Mouse (Mus musculus) spleen, adult 12 weeks (tissue): ENCODE data around the gene Banp.

ENCODE experiments used
- DNase-seq: peaks from one replicate; pipeline ENCODE4 v3.0.0; 2022; ENCODE audit warnings: low spot score

Banp gene

GRCm38 (mm10) chr8:121950749-121951655 lies 1.5 kb downstream of the Banp start:
- peak; percentile 54 for DNase-seq

GRCm38 (mm10) chr8:121951656-121952009 lies 2.1 kb downstream of the Banp start:
- DNase-seq = no peak

DNA sequence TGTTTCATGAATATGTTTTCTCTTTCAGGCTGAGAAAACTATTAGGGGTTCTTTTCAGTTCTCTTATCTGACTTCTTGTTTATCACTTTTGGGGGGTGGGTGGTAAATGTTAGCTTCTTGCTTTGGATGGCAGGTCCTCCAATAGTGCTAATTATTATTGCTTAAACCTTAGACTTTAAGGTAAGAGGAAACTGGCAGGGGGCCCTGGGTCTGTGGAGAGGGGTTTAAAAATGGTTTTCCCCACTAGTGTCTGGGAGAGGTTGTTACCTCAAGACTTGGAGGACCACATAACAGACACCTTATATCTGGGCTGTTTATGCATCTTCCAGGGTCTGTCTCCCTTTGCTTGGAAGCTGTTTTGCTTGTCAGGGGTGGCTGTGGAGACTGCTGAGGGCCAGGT lies 2.6 kb downstream of the Banp start:
- no peak for DNase-seq

- DNase-seq = no peak
Measured at GRCm38 (mm10) chr8:121952800-121953199, 3.2 kb downstream of the Banp start.

DNA sequence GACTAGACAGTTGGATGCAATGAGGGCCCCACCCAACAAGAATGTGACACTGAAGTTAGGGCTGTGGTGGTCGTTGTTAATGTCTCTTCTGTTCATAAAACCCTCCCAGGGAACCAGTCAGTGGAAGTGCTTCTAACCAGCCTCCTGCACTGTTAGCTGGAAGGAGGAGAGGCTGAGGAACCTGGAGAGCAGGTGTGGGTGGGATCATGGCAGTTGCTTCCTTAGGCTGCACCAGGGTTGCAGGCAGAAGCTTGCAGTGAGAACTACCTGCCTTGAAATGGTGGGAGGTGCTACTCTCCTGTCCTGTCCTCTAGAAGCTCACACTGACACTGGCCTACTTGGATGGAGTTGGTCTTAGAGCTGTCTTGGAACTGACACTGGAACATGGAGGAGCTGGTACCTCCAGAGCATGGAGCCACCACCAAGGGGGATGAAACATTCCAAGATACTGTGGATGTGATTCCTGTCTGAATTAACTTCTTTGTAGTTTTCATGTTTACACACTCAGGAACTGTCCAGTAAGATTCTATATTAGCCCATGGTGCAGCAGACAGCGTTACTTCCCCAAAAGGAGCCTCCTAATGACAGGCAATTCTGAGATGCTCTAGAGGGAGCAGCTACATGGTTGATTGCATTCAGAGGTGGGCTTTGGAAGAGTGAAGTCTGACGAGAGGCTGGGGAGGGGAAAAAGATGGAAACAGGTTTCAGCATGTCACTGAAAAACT lies 4.4 kb downstream of the Banp start:
- no peak for DNase-seq

DNA sequence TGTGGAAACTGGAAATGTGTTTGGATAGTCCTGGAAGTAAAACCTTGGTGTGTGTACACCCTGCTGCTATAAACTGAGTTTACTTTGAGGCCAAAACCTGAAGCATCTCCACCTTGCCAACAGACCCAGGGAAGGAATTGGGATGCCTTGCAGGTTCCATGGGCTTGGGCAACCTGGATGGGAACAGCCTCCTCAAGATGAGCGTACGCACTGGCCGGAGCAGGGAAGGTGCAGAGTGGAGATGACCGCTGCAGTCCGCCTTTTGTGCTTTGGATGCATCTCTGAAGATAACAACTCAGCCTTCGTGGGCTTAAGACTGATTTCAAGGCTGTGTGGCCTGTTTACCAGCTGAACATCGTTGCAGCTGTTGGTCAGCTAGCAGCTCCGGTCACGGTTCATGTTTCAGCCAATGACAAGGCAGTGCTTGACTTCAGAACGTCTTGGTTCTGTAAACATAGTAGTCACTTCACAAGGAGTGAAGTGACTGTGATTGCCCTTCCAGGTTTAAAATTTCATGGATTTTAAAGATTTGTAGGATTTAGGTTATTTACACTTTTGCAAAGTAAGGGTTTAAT lies 5.5 kb downstream of the Banp start:
- DNase-seq = no peak

- no peak for DNase-seq
Measured at GRCm38 (mm10) chr8:121955825-121956500, 6.4 kb downstream of the Banp start.

DNA sequence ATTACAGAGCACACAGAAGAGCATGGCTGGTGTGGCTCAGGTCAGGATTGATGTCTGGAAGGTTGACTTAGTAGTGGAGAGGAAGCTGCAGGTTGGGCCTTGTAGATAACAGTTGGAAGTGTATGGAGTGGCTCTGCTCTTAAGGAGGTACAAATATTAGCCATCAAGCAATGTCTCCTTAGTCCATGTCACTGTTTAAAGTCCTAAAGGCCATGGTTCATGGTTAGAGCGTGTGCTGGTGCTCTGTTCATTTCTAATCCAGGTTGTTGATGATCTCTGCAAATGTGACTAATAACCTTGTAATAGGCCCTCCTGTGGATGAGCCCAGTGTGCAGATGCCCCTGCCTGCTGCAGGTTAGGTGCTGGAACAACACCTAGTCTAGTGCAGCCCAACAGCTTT lies 8.8 kb downstream of the Banp start:
- no peak for DNase-seq

DNA sequence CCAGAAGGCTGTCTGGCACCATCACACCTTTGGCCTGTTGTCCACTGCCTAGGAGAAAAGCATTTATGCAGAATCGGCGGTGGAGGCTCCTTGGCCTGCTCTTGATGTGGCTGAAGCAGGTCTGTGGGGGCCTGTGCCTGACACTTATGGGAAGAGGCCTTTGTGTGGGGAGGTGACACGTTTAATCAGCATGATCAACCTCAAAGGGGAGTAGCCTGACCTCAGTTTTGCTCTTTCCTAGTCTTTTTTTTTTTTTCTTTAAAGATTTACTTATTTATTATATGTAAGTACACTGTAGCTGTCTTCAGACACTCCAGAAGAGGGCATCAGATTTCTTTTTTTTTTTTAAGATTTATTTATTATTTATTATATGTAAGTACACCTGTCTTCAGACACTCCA lies 13.3 kb downstream of the Banp start:
- no peak for DNase-seq

- DNase-seq = no peak
Measured at GRCm38 (mm10) chr8:121964716-121965512, 15.4 kb downstream of the Banp start.

DNA sequence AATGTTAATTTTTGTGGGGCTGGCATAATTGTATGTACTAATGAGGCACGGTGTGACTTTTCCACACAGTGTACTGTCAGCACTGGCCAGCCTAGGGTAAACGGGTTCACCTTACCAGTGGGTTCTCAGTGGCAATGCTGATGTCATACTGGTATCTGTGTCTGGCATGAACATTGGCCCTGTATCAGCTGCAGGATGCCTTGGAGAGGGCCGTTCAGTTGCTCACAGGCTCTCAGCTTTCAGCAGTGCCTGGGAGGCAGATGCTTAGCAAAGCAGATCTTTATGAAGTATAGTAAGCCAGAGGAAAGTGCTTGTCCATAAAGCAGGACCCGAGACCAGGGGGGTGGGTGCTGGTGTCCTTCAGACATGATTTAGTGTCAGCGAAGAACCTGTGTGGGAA lies 16.6 kb downstream of the Banp start:
- no peak for DNase-seq

DNA sequence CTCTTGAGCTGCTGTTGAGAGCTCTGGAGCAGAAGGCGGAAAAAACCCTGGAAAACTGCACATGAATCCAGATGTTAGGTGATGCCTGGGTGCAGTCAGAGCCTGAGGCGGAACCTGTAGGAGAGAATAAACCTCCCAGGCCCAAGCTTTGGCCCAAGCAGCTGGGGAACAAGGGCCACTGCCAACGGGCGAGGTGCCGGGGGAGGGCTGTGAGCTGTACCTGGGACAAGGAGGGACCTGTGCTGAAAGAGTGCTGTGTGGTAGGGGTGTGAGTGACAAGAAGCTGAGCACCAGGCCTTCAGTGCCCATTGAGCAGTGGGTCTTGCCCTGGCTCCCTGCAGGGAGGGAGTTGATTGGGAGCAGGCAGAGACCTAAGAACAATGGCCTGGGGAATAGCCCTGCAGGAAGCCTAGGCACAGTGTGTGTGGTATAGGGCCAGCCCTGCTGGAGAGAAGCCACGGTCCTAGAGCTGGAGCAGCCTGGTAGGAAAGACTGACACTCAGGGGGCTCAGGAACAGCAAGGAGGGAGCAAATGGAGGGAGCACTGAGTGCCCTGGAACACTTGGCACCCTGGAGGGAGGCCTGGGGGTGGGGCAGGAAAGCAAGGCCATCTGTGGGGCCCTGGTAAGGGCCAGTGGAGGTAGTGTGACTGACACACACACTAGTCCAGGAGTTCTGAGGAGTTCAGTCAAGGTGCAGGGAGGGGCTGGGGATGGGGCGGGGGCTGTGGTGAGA lies 17.3 kb downstream of the Banp start:
- DNase-seq = no peak

DNA sequence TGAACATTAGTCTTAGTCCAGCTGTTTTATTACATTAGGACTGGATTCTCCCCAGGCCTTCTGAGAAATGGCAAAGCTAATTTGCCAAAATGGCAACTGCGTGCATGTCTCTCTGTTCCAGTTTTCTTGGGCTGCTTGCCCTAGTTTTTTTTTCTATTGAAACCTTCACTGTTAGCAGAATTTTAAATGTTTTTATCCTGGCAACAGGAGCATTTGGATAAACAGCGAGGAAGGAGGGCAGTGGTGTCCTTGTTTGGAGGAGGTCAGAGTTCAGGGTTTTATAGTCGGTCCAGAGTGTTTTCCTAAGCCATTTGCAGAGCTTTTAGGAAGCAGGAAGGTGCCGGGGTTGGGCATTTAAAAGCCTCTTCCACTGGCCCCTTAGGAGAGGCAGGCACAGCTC lies 18.4 kb downstream of the Banp start:
- DNase-seq = no peak

- no peak for DNase-seq
Measured at GRCm38 (mm10) chr8:121968542-121968941, 19.0 kb downstream of the Banp start.

DNA sequence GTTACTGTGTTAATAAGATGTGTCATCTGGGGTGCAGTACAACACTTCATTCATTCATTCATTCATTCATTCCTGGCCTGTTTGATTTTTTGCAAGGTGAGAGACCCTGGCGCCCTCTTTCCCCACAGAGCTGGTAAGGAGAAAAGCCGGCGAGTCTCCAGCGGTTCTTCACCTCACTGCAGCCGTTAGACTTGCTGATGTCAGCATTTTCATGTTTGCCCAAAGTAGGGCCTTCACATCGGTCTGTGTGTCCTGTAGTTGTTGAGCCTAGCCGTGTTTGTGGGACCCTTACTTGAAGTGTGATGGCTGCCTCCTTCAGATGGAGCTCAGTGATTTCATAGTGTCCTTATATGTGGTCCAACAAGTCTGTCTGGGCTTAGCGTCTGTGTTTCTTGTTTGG lies 20.7 kb downstream of the Banp start:
- no peak for DNase-seq

- no peak for DNase-seq
Measured at GRCm38 (mm10) chr8:121971488-121972058, 22.0 kb downstream of the Banp start.

GRCm38 (mm10) chr8:121973906-121974305 lies 24.4 kb downstream of the Banp start:
- no peak for DNase-seq

DNA sequence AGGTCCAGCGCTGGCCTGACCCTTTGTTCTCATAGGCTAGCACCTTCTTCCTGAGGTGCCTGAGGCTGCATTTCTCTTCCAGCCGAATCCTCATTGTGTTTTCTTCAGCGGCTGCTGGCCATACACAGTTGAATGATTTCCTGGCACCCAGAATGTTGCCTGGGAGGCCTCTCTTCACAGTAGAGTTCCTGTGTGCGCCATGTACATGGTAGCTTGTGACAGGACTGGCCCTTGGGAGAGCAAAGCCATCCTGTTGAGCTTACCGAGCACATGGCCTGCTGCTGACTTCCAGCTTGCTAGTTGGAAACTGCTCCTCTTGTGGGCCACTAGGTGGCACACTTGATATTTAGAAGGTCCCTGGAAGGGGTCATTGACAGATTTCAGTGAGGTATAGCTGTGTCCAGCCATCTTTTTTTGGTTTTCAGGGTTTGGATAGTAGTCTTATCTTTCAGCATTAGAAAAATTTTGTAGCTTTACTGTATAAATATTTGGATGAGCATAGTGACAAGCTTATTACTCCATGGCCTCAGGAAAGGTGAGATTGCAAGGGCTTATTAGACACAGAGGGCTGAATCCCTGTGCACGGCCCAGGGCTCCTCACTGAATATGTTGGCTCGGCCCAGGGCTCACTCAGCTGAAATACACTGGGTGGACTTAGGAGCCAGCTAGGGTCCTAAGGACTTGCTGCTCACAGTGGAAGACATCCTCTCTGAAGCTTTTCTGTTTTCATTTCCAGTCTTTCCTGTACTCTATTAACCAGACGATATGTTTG lies 28.5 kb downstream of the Banp start:
- DNase-seq = no peak

GRCm38 (mm10) chr8:121978670-121979069 lies 29.1 kb downstream of the Banp start:
- DNase-seq = no peak
